Mouse (Mus musculus): ENCODE measurements around the gene Lpp. TPM values are rescaled to one million over a fixed set of nuclear protein-coding genes. Genes with fewer than 3 reads are reported as not detected.

Gene Lpp
- polyA plus RNA-seq, 1 experiment from 2014 or later = 107 TPM

DNA sequence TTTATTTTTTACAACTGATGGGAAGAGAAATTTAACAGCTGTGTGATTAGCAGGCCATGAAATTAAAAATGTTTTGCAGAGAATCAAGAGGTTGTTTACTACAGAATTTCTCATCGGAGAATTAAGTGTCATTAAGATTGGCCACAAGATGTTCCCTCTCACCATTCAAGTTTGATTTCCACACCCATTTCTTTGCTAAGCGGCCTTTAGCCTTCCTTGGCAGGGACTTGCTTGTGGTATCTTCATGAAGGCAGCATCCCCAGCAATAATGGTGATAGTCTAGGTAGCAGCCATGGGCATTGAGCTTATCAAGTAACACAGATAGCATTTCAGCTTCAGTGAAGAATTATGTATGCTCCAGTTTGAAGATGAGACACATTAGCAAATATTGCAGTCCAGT, 183.7 kb downstream of the Lpp start:
- no peak overlapping the region for H3K27ac ChIP-seq (ENCODE audit: low read length)
- no peak overlapping the region for H3K4me2 ChIP-seq (replicated peaks; ENCODE audit: low read depth, low read length)
- WGBS = 92% methylated on average over 2 of the region's 2 CpGs
- H3K4me3 ChIP-seq (ENCODE audit: low read depth, low read length) = no peak overlapping the region
- ATAC-seq (ENCODE audit: insufficient number of reproducible peaks, insufficient read depth, low FRiP score, low read depth) = no peak
- H3K9me3 ChIP-seq (ENCODE audit: control insufficient read depth, low read depth, low read length) = no peaks in the 10 kb centered on the region
- no peak overlapping the region for H3K9ac ChIP-seq (replicated peaks; ENCODE audit: low read depth, low read length)
- no peaks in the 10 kb centered on the region for H3K36me3 ChIP-seq (ENCODE audit: control insufficient read depth, insufficient read depth, low read length)
- no peaks in the 10 kb centered on the region for H3K4me1 ChIP-seq (ENCODE audit: control insufficient read depth, insufficient read depth, low read length)
- no peaks in the 10 kb centered on the region for H3K27me3 ChIP-seq (ENCODE audit: control insufficient read depth, insufficient read depth, low read length)

GRCm38 (mm10) chr16:24577798-24578197, 184.5 kb downstream of the Lpp start:
- Histone ChIP-seq H3K4me3 (ENCODE audit: low read depth, low read length) (no peak overlapping the region), H3K4me1 (ENCODE audit: control insufficient read depth, insufficient read depth, low read length) (no peaks in the 10 kb centered on the region), H3K36me3 (ENCODE audit: control insufficient read depth, insufficient read depth, low read length) (no peaks in the 10 kb centered on the region), H3K27me3 (ENCODE audit: control insufficient read depth, insufficient read depth, low read length) (no peaks in the 10 kb centered on the region), H3K4me2 (replicated peaks; ENCODE audit: low read depth, low read length) (no peak overlapping the region), H3K9me3 (ENCODE audit: control insufficient read depth, low read depth, low read length) (no peaks in the 10 kb centered on the region), H3K9ac (replicated peaks; ENCODE audit: low read depth, low read length) (no peak overlapping the region), H3K27ac (ENCODE audit: low read length) (no peak overlapping the region)
- ATAC-seq (ENCODE audit: insufficient number of reproducible peaks, insufficient read depth, low FRiP score, low read depth) = no peak
- 79% methylated on average over 2 of the region's 2 CpGs for WGBS

- no peaks in the 10 kb centered on the region for H3K4me1 ChIP-seq (ENCODE audit: control insufficient read depth, insufficient read depth, low read length)
- WGBS = 87% methylated on average over 2 of the region's 2 CpGs
- H3K27ac ChIP-seq (ENCODE audit: low read length) = no peak overlapping the region
- H3K36me3 ChIP-seq (ENCODE audit: control insufficient read depth, insufficient read depth, low read length) = no peaks in the 10 kb centered on the region
- no peaks in the 10 kb centered on the region for H3K9me3 ChIP-seq (ENCODE audit: control insufficient read depth, low read depth, low read length)
- no peaks in the 10 kb centered on the region for H3K27me3 ChIP-seq (ENCODE audit: control insufficient read depth, insufficient read depth, low read length)
- no peak overlapping the region for H3K9ac ChIP-seq (replicated peaks; ENCODE audit: low read depth, low read length)
- no peak overlapping the region for H3K4me3 ChIP-seq (ENCODE audit: low read depth, low read length)
- ATAC-seq (ENCODE audit: insufficient number of reproducible peaks, insufficient read depth, low FRiP score, low read depth) = no peak
- no peak overlapping the region for H3K4me2 ChIP-seq (replicated peaks; ENCODE audit: low read depth, low read length)
Observed at GRCm38 (mm10) chr16:24582847-24583246, 189.5 kb downstream of the Lpp start.

DNA sequence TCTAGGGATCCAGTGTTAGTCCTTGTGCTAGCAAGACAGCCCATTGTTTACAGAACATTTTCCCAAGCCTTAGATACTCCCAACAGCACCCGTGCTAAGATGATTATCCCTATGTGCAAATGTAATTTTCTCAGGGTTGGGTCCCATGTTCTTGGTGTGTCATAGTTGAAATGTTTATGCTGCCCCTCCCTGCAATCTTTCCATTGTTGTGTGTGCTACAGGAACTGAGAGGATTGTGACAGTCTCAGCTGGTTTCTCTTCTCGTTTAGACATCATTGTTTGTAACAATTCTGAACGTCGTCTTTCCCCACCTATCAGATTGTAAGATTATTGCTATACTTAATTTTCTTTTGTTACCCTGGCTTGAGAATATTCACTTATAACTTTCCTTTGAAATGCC, 200.2 kb downstream of the Lpp start:
- Histone ChIP-seq H3K27me3 (ENCODE audit: control insufficient read depth, insufficient read depth, low read length) (no peaks in the 10 kb centered on the region), H3K27ac (ENCODE audit: low read length) (no peak overlapping the region), H3K4me2 (replicated peaks; ENCODE audit: low read depth, low read length) (no peak overlapping the region), H3K4me1 (ENCODE audit: control insufficient read depth, insufficient read depth, low read length) (no peaks in the 10 kb centered on the region; the same call in 1 of the 2 replicates), H3K9me3 (ENCODE audit: control insufficient read depth, low read depth, low read length) (no peaks in the 10 kb centered on the region), H3K4me3 (ENCODE audit: low read depth, low read length) (no peak overlapping the region), H3K9ac (replicated peaks; ENCODE audit: low read depth, low read length) (no peak overlapping the region), H3K36me3 (ENCODE audit: control insufficient read depth, insufficient read depth, low read length) (no peaks in the 10 kb centered on the region)
- 67% methylated on average over 4 of the region's 4 CpGs for WGBS
- no peak for ATAC-seq (ENCODE audit: insufficient number of reproducible peaks, insufficient read depth, low FRiP score, low read depth)

DNA sequence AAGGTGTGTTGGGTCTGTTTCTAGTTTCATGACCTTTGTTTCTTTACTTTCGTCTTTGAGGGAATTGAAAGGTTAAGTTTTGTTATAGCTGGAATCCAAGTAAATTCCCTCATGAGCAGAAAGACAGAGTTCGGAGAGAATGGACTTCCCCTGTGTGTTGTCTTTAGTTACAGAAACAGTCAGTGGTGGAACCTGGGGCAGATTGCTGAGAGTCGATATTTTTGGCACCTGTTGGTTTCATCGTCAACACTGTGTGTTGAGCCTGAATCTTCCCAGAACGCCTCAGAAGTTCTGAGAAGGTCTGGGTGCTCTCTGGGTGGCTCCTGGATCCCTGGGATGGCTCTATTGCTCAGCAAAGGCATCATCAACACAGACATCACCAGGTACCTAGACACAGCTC, 201.2 kb downstream of the Lpp start:
- H3K9me3 ChIP-seq (ENCODE audit: control insufficient read depth, low read depth, low read length) = no peaks in the 10 kb centered on the region
- H3K27me3 ChIP-seq (ENCODE audit: control insufficient read depth, insufficient read depth, low read length) = no peaks in the 10 kb centered on the region
- 84% methylated on average over 5 of the region's 5 CpGs for WGBS
- ATAC-seq (ENCODE audit: insufficient number of reproducible peaks, insufficient read depth, low FRiP score, low read depth) = no peak
- H3K36me3 ChIP-seq (ENCODE audit: control insufficient read depth, insufficient read depth, low read length) = no peaks in the 10 kb centered on the region
- H3K9ac ChIP-seq (replicated peaks; ENCODE audit: low read depth, low read length) = no peak overlapping the region
- H3K27ac ChIP-seq (ENCODE audit: low read length) = no peak overlapping the region
- no peak overlapping the region for H3K4me3 ChIP-seq (ENCODE audit: low read depth, low read length)
- H3K4me2 ChIP-seq (replicated peaks; ENCODE audit: low read depth, low read length) = no peak overlapping the region
- H3K4me1 ChIP-seq (ENCODE audit: control insufficient read depth, insufficient read depth, low read length) = peaks cover 4% of the 10 kb centered on the region; the same call in 1 of the 2 replicates

GRCm38 (mm10) chr16:24595493-24595892, 202.2 kb downstream of the Lpp start:
- Histone ChIP-seq H3K9me3 (ENCODE audit: control insufficient read depth, low read depth, low read length) (no peaks in the 10 kb centered on the region), H3K4me2 (replicated peaks; ENCODE audit: low read depth, low read length) (no peak overlapping the region), H3K36me3 (ENCODE audit: control insufficient read depth, insufficient read depth, low read length) (no peaks in the 10 kb centered on the region), H3K4me3 (ENCODE audit: low read depth, low read length) (no peak overlapping the region), H3K27me3 (ENCODE audit: control insufficient read depth, insufficient read depth, low read length) (no peaks in the 10 kb centered on the region), H3K27ac (ENCODE audit: low read length) (no peak overlapping the region), H3K9ac (replicated peaks; ENCODE audit: low read depth, low read length) (no peak overlapping the region), H3K4me1 (ENCODE audit: control insufficient read depth, insufficient read depth, low read length) (peaks cover 7% of the 10 kb centered on the region; the same call in 1 of the 2 replicates)
- ATAC-seq (ENCODE audit: insufficient number of reproducible peaks, insufficient read depth, low FRiP score, low read depth) = no peak

DNA sequence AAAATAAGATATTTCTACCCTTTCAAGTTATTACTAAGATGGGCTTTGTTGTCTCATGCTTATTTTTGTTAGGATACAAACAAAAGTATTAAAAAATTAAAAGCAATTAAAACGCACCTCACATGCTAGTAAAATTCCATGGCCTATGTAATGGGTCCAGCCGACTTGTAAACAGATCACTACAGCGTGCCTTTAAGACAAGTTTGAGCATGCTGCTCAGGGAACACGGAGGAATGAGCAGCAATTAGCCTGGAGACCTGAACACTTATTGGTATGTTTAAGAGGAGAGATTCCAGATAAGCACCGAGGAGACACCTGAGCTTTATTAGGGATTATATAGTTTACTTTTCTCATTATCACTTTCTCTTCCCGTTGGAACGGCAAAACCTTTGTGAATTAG, 205.3 kb downstream of the Lpp start:
- H3K27me3 ChIP-seq (ENCODE audit: control insufficient read depth, insufficient read depth, low read length) = no peaks in the 10 kb centered on the region
- H3K4me2 ChIP-seq (replicated peaks; ENCODE audit: low read depth, low read length) = no peak overlapping the region
- H3K4me1 ChIP-seq (ENCODE audit: control insufficient read depth, insufficient read depth, low read length) = peaks cover 7% of the 10 kb centered on the region; the same call in 1 of the 2 replicates
- ATAC-seq (ENCODE audit: insufficient number of reproducible peaks, insufficient read depth, low FRiP score, low read depth) = no peak
- H3K36me3 ChIP-seq (ENCODE audit: control insufficient read depth, insufficient read depth, low read length) = no peaks in the 10 kb centered on the region
- no peak overlapping the region for H3K4me3 ChIP-seq (ENCODE audit: low read depth, low read length)
- H3K9me3 ChIP-seq (ENCODE audit: control insufficient read depth, low read depth, low read length) = no peaks in the 10 kb centered on the region
- H3K9ac ChIP-seq (replicated peaks; ENCODE audit: low read depth, low read length) = no peak overlapping the region
- H3K27ac ChIP-seq (ENCODE audit: low read length) = no peak overlapping the region
- WGBS = 34% methylated on average over 7 of the region's 7 CpGs

GRCm38 (mm10) chr16:24599766-24600165, 206.5 kb downstream of the Lpp start:
- WGBS = 77% methylated on average over 7 of the region's 7 CpGs
- H3K4me2 ChIP-seq (replicated peaks; ENCODE audit: low read depth, low read length) = no peak overlapping the region
- no peak overlapping the region for H3K9ac ChIP-seq (replicated peaks; ENCODE audit: low read depth, low read length)
- no peak for ATAC-seq (ENCODE audit: insufficient number of reproducible peaks, insufficient read depth, low FRiP score, low read depth)
- H3K27me3 ChIP-seq (ENCODE audit: control insufficient read depth, insufficient read depth, low read length) = no peaks in the 10 kb centered on the region
- no peaks in the 10 kb centered on the region for H3K9me3 ChIP-seq (ENCODE audit: control insufficient read depth, low read depth, low read length)
- no peak overlapping the region for H3K4me3 ChIP-seq (ENCODE audit: low read depth, low read length)
- H3K27ac ChIP-seq (ENCODE audit: low read length) = no peak overlapping the region
- no peaks in the 10 kb centered on the region for H3K36me3 ChIP-seq (ENCODE audit: control insufficient read depth, insufficient read depth, low read length)
- peaks cover 7% of the 10 kb centered on the region; the same call in 1 of the 2 replicates for H3K4me1 ChIP-seq (ENCODE audit: control insufficient read depth, insufficient read depth, low read length)

DNA sequence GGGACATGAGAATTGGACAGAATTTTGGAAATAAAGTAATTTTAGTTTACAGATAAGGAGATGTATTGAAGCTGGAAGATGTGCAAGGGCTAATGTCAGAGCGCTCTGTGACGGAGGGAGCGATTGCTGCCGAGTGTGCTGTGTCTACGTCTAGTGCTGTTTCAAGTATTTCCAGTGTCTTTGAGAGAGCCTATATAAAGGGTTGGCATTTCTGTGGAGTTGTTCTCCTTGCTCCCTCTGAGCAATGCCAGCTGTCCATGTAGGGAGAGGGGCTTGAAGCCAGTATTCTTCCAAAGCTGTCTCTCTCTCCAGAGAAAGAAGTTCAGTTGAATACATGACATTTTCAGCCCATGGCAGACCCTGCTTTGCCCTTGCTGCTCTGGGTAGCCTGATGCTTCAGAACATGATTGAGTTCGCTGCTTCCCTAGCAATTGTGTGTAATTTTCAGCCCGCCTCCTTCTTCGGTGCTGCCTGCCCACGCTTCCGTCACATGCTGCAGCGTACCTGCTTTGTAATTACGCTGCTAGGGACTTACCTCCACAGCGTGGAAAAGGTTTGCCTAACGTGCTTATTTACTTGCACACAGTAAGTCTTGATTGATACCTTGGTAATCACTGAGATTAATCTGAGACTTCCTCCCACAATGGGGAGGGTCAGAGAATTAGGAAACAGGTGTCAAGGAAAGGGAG, 207.1 kb downstream of the Lpp start:
- ATAC-seq (ENCODE audit: insufficient number of reproducible peaks, insufficient read depth, low FRiP score, low read depth) = no peak
- no peak overlapping the region for H3K4me3 ChIP-seq (ENCODE audit: low read depth, low read length)
- H3K27me3 ChIP-seq (ENCODE audit: control insufficient read depth, insufficient read depth, low read length) = no peaks in the 10 kb centered on the region
- H3K9me3 ChIP-seq (ENCODE audit: control insufficient read depth, low read depth, low read length) = no peaks in the 10 kb centered on the region
- 78% methylated on average over 14 of the region's 14 CpGs for WGBS
- peaks cover 7% of the 10 kb centered on the region; the same call in 1 of the 2 replicates for H3K4me1 ChIP-seq (ENCODE audit: control insufficient read depth, insufficient read depth, low read length)
- H3K36me3 ChIP-seq (ENCODE audit: control insufficient read depth, insufficient read depth, low read length) = no peaks in the 10 kb centered on the region
- H3K27ac ChIP-seq (ENCODE audit: low read length) = no peak overlapping the region
- H3K9ac ChIP-seq (replicated peaks; ENCODE audit: low read depth, low read length) = no peak overlapping the region
- no peak overlapping the region for H3K4me2 ChIP-seq (replicated peaks; ENCODE audit: low read depth, low read length)
